Mouse (Mus musculus): ENCODE data around the gene Eps8.

- TF ChIP-seq CTCF (IDR thresholded peaks at IDR 0.05; ENCODE audit: low read depth, low read length) = no peak
- no peak for TF ChIP-seq POLR2A (IDR thresholded peaks at IDR 0.05; ENCODE audit: insufficient read depth, low read length)
- no peak for TF ChIP-seq EP300 (IDR thresholded peaks at IDR 0.05; ENCODE audit: insufficient read depth, low read depth, low read length)
These were observed 6.3 kb downstream of the Eps8 start for GRCm38 (mm10) chr6:137648110-137649067.

Data from ES-Bruce4 (cell line).